Mouse (Mus musculus): ENCODE data around the gene Ccsap. TPM values are rescaled to one million over a fixed set of nuclear protein-coding genes. Genes with fewer than 3 reads are reported as not detected.

Gene Ccsap
- polyA plus RNA-seq, 1 experiment from 2014 or later: 5.4 TPM

Other genes starting within 250 kb of the Ccsap start
- 13.9 and 18.9 TPM in 2 replicates for gene Rhou, start 206.3 kb downstream of the Ccsap start, polyA plus RNA-seq (2014; fragmentation: Nextera tagmentation; extraction: Ambion mirVana)
- 85.4 and 91.8 TPM in 2 replicates for gene Rab4a, start 54.2 kb downstream of the Ccsap start, polyA plus RNA-seq (2014; fragmentation: Nextera tagmentation; extraction: Ambion mirVana)
- gene Acta1, start 34.5 kb upstream of the Ccsap start, polyA plus RNA-seq (2014; fragmentation: Nextera tagmentation; extraction: Ambion mirVana): 9.0 and 22.7 TPM in 2 replicates
- 24.0 and 28.0 TPM in 2 replicates for gene Nup133, start 89.1 kb upstream of the Ccsap start, polyA plus RNA-seq (2014; fragmentation: Nextera tagmentation; extraction: Ambion mirVana)
- gene Abcb10, start 122.9 kb upstream of the Ccsap start, polyA plus RNA-seq (2014; fragmentation: Nextera tagmentation; extraction: Ambion mirVana): 18.9 and 20.9 TPM in 2 replicates
- gene Taf5l, start 161.2 kb upstream of the Ccsap start, polyA plus RNA-seq (2014; fragmentation: Nextera tagmentation; extraction: Ambion mirVana): 22.4 and 28.3 TPM in 2 replicates
- gene Urb2, start 161.3 kb upstream of the Ccsap start, polyA plus RNA-seq (2014; fragmentation: Nextera tagmentation; extraction: Ambion mirVana): 6.3 and 6.7 TPM in 2 replicates